Comparison of ENCODE assay signal across 29 mouse cellular contexts in genomic region chr14:73484366-73485110, GRCm38 (mm10). TPM values are rescaled to one million over a fixed set of nuclear protein-coding genes. Genes with fewer than 3 reads are reported as not detected.
DNase-seq lines count a peak whose midpoint lies in the region; ATAC-seq and TF ChIP-seq lines count a peak whose summit lies in the region.
"Had no signal": no experiment of that assay in that cellular context is flagged by ENCODE, and none has a peak within 500 bp of the region (broad histone marks: within the 10 kb centered on the region; RNA-seq: fewer than 3 reads in every experiment).

No protein-coding gene starts in this region.

- DNase-seq in embryonic facial prominence, embryonic 10.5 days (ENCODE audit: low spot score), result no peak
- DNase-seq in hindbrain, postnatal 0 days (ENCODE audit: low spot score), result no peak
- no peak for DNase-seq in hindbrain, embryonic 10.5 days (ENCODE audit: low spot score)
- no peak for DNase-seq in liver, postnatal 0 days
- no peak for DNase-seq in liver
- DNase-seq in stomach, postnatal 0 days (ENCODE audit: low spot score), result no peak
- DNase-seq: adrenal gland, postnatal 36 days; cerebellum, adult 11 months; cerebellum, postnatal 14 days; gastrocnemius, postnatal 10 days; heart, postnatal 4 days; kidney, adult 2 months; kidney, postnatal 10 days; layer of hippocampus, postnatal 36 days; liver, embryonic 13.5 days; lung, embryonic 14.5 days; right cerebral cortex, adult 18-20 months; right cerebral cortex, postnatal 4 days; thymus, postnatal 4 days had no signal

- TF ChIP-seq EP300 in liver, postnatal 0 days (IDR thresholded peaks at IDR 0.05; ENCODE audit: low read depth), result no peak
- no peak for TF ChIP-seq EP300 in stomach, postnatal 0 days (optimal IDR thresholded peaks at IDR 0.05)

- 62% methylated on average over 3 of the region's 3 CpGs for WGBS in embryonic facial prominence, embryonic 12.5 days
- WGBS in embryonic facial prominence, embryonic 10.5 days, result 63% methylated on average over 3 of the region's 3 CpGs
- 52% methylated on average over 3 of the region's 3 CpGs for WGBS in hindbrain, postnatal 0 days
- WGBS in hindbrain, embryonic 10.5 days, result 70% methylated on average over 3 of the region's 3 CpGs
- 66% methylated on average over 3 of the region's 3 CpGs for WGBS in liver, postnatal 0 days (ENCODE audit: insufficient replicate concordance)
- WGBS in stomach, postnatal 0 days, result 73% methylated on average over 3 of the region's 3 CpGs

- ATAC-seq in embryonic facial prominence, embryonic 12.5 days (ENCODE audit: insufficient number of reproducible peaks, insufficient read depth, low FRiP score, low TSS enrichment), result no peak
- ATAC-seq in hindbrain, postnatal 0 days, result no peak
- no peak for ATAC-seq in liver, postnatal 0 days
- no peak for ATAC-seq in stomach, postnatal 0 days (ENCODE audit: low FRiP score, low TSS enrichment)
- ATAC-seq: CD4-positive, CD25-positive, alpha-beta regulatory T cell, adult 4 months had no signal

- TF ChIP-seq CTCF in hindbrain, postnatal 0 days (IDR thresholded peaks at IDR 0.05; ENCODE audit: low read depth), result peak; percentile 32
- 0 out of 2 replicates have a peak, but pooled peaks have one; percentile 17 for TF ChIP-seq CTCF in liver, postnatal 0 days (IDR thresholded peaks at IDR 0.05; ENCODE audit: low read depth)
- 0 out of 2 replicates have a peak, but pooled peaks have one; percentile 14 for TF ChIP-seq CTCF in stomach, postnatal 0 days (IDR thresholded peaks at IDR 0.05; ENCODE audit: low read depth)

- no peaks in the 10 kb centered on the region for H3K36me3 ChIP-seq in embryonic facial prominence, embryonic 12.5 days
- H3K36me3 ChIP-seq in embryonic facial prominence, embryonic 10.5 days (replicated peaks), result no peaks in the 10 kb centered on the region
- H3K36me3 ChIP-seq in hindbrain, postnatal 0 days (ENCODE audit: insufficient read depth, low read length), result no peaks in the 10 kb centered on the region
- H3K36me3 ChIP-seq in hindbrain, embryonic 10.5 days, result no peaks in the 10 kb centered on the region
- no peaks in the 10 kb centered on the region for H3K36me3 ChIP-seq in liver, postnatal 0 days (replicated peaks; ENCODE audit: insufficient read depth, low read length)
- no peaks in the 10 kb centered on the region for H3K36me3 ChIP-seq in stomach, postnatal 0 days (ENCODE audit: control insufficient read depth, insufficient read depth, low read length)
- H3K36me3 ChIP-seq: embryonic facial prominence, embryonic 13.5 days; forebrain, embryonic 12.5 days; heart, embryonic 13.5 days; hindbrain, embryonic 15.5 days; limb, embryonic 13.5 days; liver, embryonic 13.5 days; midbrain, embryonic 12.5 days; neural tube, embryonic 15.5 days had no signal

- H3K4me2 ChIP-seq in embryonic facial prominence, embryonic 12.5 days (replicated peaks), result no peak overlapping the region
- H3K4me2 ChIP-seq in hindbrain, postnatal 0 days (ENCODE audit: low read depth, low read length), result no peak overlapping the region
- no peak overlapping the region for H3K4me2 ChIP-seq in liver, postnatal 0 days (ENCODE audit: low read depth, low read length)
- H3K4me2 ChIP-seq in stomach, postnatal 0 days (replicated peaks; ENCODE audit: low read depth), result no peak overlapping the region
- H3K4me2 ChIP-seq: embryonic facial prominence, embryonic 13.5 days; forebrain, embryonic 12.5 days; heart, embryonic 13.5 days; hindbrain, embryonic 15.5 days; limb, embryonic 13.5 days; liver, embryonic 13.5 days; lung, embryonic 14.5 days; midbrain, embryonic 12.5 days; neural tube, embryonic 15.5 days had no signal

- no peak overlapping the region for H3K9ac ChIP-seq in embryonic facial prominence, embryonic 12.5 days
- no peak overlapping the region for H3K9ac ChIP-seq in hindbrain, postnatal 0 days (replicated peaks; ENCODE audit: low read length)
- no peak overlapping the region for H3K9ac ChIP-seq in liver, postnatal 0 days (replicated peaks)
- no peak overlapping the region for H3K9ac ChIP-seq in stomach, postnatal 0 days (ENCODE audit: low read length)
- H3K9ac ChIP-seq: embryonic facial prominence, embryonic 13.5 days; forebrain, embryonic 12.5 days; heart, embryonic 13.5 days; hindbrain, embryonic 15.5 days; limb, embryonic 13.5 days; liver, embryonic 13.5 days; lung, embryonic 14.5 days; midbrain, embryonic 12.5 days; neural tube, embryonic 15.5 days had no signal

- H3K4me1 ChIP-seq in embryonic facial prominence, embryonic 12.5 days, result no peaks in the 10 kb centered on the region
- peaks cover 6% of the 10 kb centered on the region; the same call in 1 of the 2 replicates for H3K4me1 ChIP-seq in embryonic facial prominence, embryonic 10.5 days
- H3K4me1 ChIP-seq in hindbrain, postnatal 0 days (ENCODE audit: insufficient read depth, low read length), result no peaks in the 10 kb centered on the region
- peaks cover under 1% of the 10 kb centered on the region; the same call in 1 of the 2 replicates for H3K4me1 ChIP-seq in hindbrain, embryonic 10.5 days (replicated peaks)
- H3K4me1 ChIP-seq in liver, postnatal 0 days (ENCODE audit: insufficient read depth), result no peaks in the 10 kb centered on the region
- no peaks in the 10 kb centered on the region for H3K4me1 ChIP-seq in stomach, postnatal 0 days (replicated peaks; ENCODE audit: control insufficient read depth, insufficient read depth)
- H3K4me1 ChIP-seq: forebrain, embryonic 12.5 days; hindbrain, embryonic 15.5 days; liver, embryonic 13.5 days; midbrain, embryonic 12.5 days; neural tube, embryonic 15.5 days had no signal

- 0 out of 2 replicates have a peak overlapping the region, but pooled peaks have one; percentile 11 for H3K27ac ChIP-seq in embryonic facial prominence, embryonic 12.5 days
- H3K27ac ChIP-seq in embryonic facial prominence, embryonic 10.5 days (replicated peaks), result no peak overlapping the region
- H3K27ac ChIP-seq in hindbrain, postnatal 0 days, result no peak overlapping the region
- no peak overlapping the region for H3K27ac ChIP-seq in hindbrain, embryonic 10.5 days
- no peak overlapping the region for H3K27ac ChIP-seq in liver, postnatal 0 days (ENCODE audit: low read depth)
- no peak overlapping the region for H3K27ac ChIP-seq in stomach, postnatal 0 days (replicated peaks)
- H3K27ac ChIP-seq: forebrain, embryonic 12.5 days; heart, embryonic 13.5 days; hindbrain, embryonic 15.5 days; liver, embryonic 13.5 days; midbrain, embryonic 12.5 days; neural tube, embryonic 15.5 days had no signal

- no peaks in the 10 kb centered on the region for H3K27me3 ChIP-seq in embryonic facial prominence, embryonic 12.5 days
- no peaks in the 10 kb centered on the region for H3K27me3 ChIP-seq in embryonic facial prominence, embryonic 10.5 days (replicated peaks; ENCODE audit: low read depth, poor library complexity, severe bottlenecking)
- no peaks in the 10 kb centered on the region for H3K27me3 ChIP-seq in hindbrain, postnatal 0 days (ENCODE audit: insufficient read depth, low read length)
- no peaks in the 10 kb centered on the region for H3K27me3 ChIP-seq in hindbrain, embryonic 10.5 days (ENCODE audit: insufficient read depth, poor library complexity, severe bottlenecking)
- H3K27me3 ChIP-seq in liver, postnatal 0 days (ENCODE audit: insufficient read depth, low read length), result no peaks in the 10 kb centered on the region
- no peaks in the 10 kb centered on the region for H3K27me3 ChIP-seq in stomach, postnatal 0 days (ENCODE audit: control insufficient read depth, insufficient read depth, low read length)
- H3K27me3 ChIP-seq: embryonic facial prominence, embryonic 13.5 days; forebrain, embryonic 12.5 days; heart, embryonic 13.5 days; hindbrain, embryonic 15.5 days; limb, embryonic 13.5 days; liver, embryonic 13.5 days; midbrain, embryonic 12.5 days; neural tube, embryonic 15.5 days had no signal

- H3K4me3 ChIP-seq in embryonic facial prominence, embryonic 12.5 days, result no peak overlapping the region
- H3K4me3 ChIP-seq in embryonic facial prominence, embryonic 10.5 days, result no peak overlapping the region
- H3K4me3 ChIP-seq in hindbrain, postnatal 0 days (ENCODE audit: low read length), result no peak overlapping the region
- H3K4me3 ChIP-seq in hindbrain, embryonic 10.5 days, result no peak overlapping the region
- no peak overlapping the region for H3K4me3 ChIP-seq in liver, postnatal 0 days (ENCODE audit: low read depth, low read length)
- H3K4me3 ChIP-seq in stomach, postnatal 0 days (ENCODE audit: low read depth, low read length), result no peak overlapping the region
- H3K4me3 ChIP-seq: embryonic facial prominence, embryonic 13.5 days; erythroblast, embryonic 14.5 days; forebrain, embryonic 12.5 days; heart, embryonic 13.5 days; hindbrain, embryonic 15.5 days; limb, embryonic 13.5 days; liver, embryonic 13.5 days; midbrain, embryonic 12.5 days; neural tube, embryonic 15.5 days had no signal

- H3K9me3 ChIP-seq in embryonic facial prominence, embryonic 12.5 days, result no peaks in the 10 kb centered on the region
- H3K9me3 ChIP-seq in embryonic facial prominence, embryonic 10.5 days, result no peaks in the 10 kb centered on the region
- no peaks in the 10 kb centered on the region for H3K9me3 ChIP-seq in hindbrain, postnatal 0 days (ENCODE audit: low read length)
- no peaks in the 10 kb centered on the region for H3K9me3 ChIP-seq in hindbrain, embryonic 10.5 days
- no peaks in the 10 kb centered on the region for H3K9me3 ChIP-seq in liver, postnatal 0 days (ENCODE audit: low read length)
- no peaks in the 10 kb centered on the region for H3K9me3 ChIP-seq in stomach, postnatal 0 days (ENCODE audit: control insufficient read depth, low read length)
- H3K9me3 ChIP-seq: embryonic facial prominence, embryonic 13.5 days; forebrain, embryonic 12.5 days; heart, embryonic 13.5 days; hindbrain, embryonic 15.5 days; limb, embryonic 13.5 days; liver, embryonic 13.5 days; midbrain, embryonic 12.5 days; neural tube, embryonic 15.5 days had no signal

RNA-seq across cellular contexts. Expression of gene Med4, which starts 25.3 kb away (rescaled TPM):
- polyA plus RNA-seq in embryonic facial prominence, embryonic 12.5 days (2016; fragmentation: Nextera tagmentation; extraction: Ambion mirVana), result 104 and 105 TPM in 2 replicates
- polyA plus RNA-seq in embryonic facial prominence, embryonic 10.5 days (2016; fragmentation: Nextera tagmentation; extraction: Ambion mirVana), result 118 and 122 TPM in 2 replicates
- 19.4 and 20.8 TPM in 2 replicates for total RNA-seq in hindbrain, postnatal 0 days (2014; rRNA removed)
- polyA plus RNA-seq in hindbrain, postnatal 0 days (2015; fragmentation: Nextera tagmentation; extraction: Ambion mirVana), result 77.1 and 79.1 TPM in 2 replicates
- 89.3 and 104 TPM in 2 replicates for polyA plus RNA-seq in hindbrain, embryonic 10.5 days (2016; fragmentation: Nextera tagmentation; extraction: Ambion mirVana)
- polyA plus RNA-seq in liver, postnatal 0 days (2015; fragmentation: Nextera tagmentation; extraction: Ambion mirVana), result 18.7 and 20.4 TPM in 2 replicates
- 39.4 and 39.5 TPM in 2 replicates for polyA plus RNA-seq in stomach, postnatal 0 days (2015; fragmentation: Nextera tagmentation; extraction: Ambion mirVana)

RNA-seq across cellular contexts. Expression of gene Sucla2, which starts 40.6 kb away (rescaled TPM):
- polyA plus RNA-seq in embryonic facial prominence, embryonic 12.5 days (2016; fragmentation: Nextera tagmentation; extraction: Ambion mirVana), result 92.5 and 107 TPM in 2 replicates
- polyA plus RNA-seq in embryonic facial prominence, embryonic 10.5 days (2016; fragmentation: Nextera tagmentation; extraction: Ambion mirVana), result 101 TPM in 2 replicates
- 65.4 and 73.9 TPM in 2 replicates for total RNA-seq in hindbrain, postnatal 0 days (2014; rRNA removed)
- 157 and 160 TPM in 2 replicates for polyA plus RNA-seq in hindbrain, postnatal 0 days (2015; fragmentation: Nextera tagmentation; extraction: Ambion mirVana)
- 78.9 and 105 TPM in 2 replicates for polyA plus RNA-seq in hindbrain, embryonic 10.5 days (2016; fragmentation: Nextera tagmentation; extraction: Ambion mirVana)
- 99.7 and 102 TPM in 2 replicates for polyA plus RNA-seq in liver, postnatal 0 days (2015; fragmentation: Nextera tagmentation; extraction: Ambion mirVana)
- 98.9 and 101 TPM in 2 replicates for polyA plus RNA-seq in stomach, postnatal 0 days (2015; fragmentation: Nextera tagmentation; extraction: Ambion mirVana)
